Mouse (Mus musculus) midbrain, embryonic 16.5 days (tissue): ENCODE results near the gene Jmjd1c. TPM values are rescaled to one million over a fixed set of nuclear protein-coding genes. Genes with fewer than 3 reads are reported as not detected.

Experiments
- ATAC-seq: fragments of 200-750 bp; cut with Nextera tagmentation; 2 replicates; pipeline ENCODE4 v1.8.0; 2017; ENCODE audit warnings: moderate TSS enrichment
- H3K27ac ChIP-seq: fragments of 300-500 bp; sonication (generic); 2 replicates; pipeline ENCODE4 v1.5.1; 2014; ENCODE audit warnings: mild to moderate bottlenecking, low read length, mixed read lengths
- H3K27me3 ChIP-seq: fragments of 300-500 bp; sonication (generic); 2 replicates; pipeline ENCODE4 v1.6.1; 2014; ENCODE audit warnings: low read depth, low read length, mixed read lengths; ENCODE audit not compliant: control insufficient read depth, insufficient read depth
- H3K36me3 ChIP-seq: fragments of 300-500 bp; sonication (generic); 2 replicates; pipeline ENCODE4 v1.6.1; 2014; ENCODE audit warnings: mild to moderate bottlenecking, low read length, moderate library complexity, mixed read lengths; ENCODE audit not compliant: control insufficient read depth, insufficient read depth
- H3K4me1 ChIP-seq: fragments of 300-500 bp; sonication (generic); 2 replicates; pipeline ENCODE4 v1.6.1; 2014; ENCODE audit warnings: mild to moderate bottlenecking, low read length, mixed read lengths; ENCODE audit not compliant: control insufficient read depth, insufficient read depth
- H3K4me2 ChIP-seq: fragments of 300-500 bp; sonication (generic); 2 replicates; pipeline ENCODE4 v1.6.1; 2014; ENCODE audit warnings: mild to moderate bottlenecking, low read length, mixed read lengths
- H3K4me3 ChIP-seq: fragments of 300-500 bp; sonication (generic); 2 replicates; pipeline ENCODE4 v1.5.1; 2014; ENCODE audit warnings: low read depth, mild to moderate bottlenecking, low read length, moderate library complexity, mixed read lengths
- H3K9ac ChIP-seq: fragments of 300-500 bp; sonication (generic); 2 replicates; pipeline ENCODE4 v1.6.1; 2014; ENCODE audit warnings: low read depth, low read length, mixed read lengths
- H3K9me3 ChIP-seq: fragments of 300-500 bp; sonication (generic); replicated peaks from 2 replicates; pipeline ENCODE4 v1.6.1; 2014; ENCODE audit warnings: mild to moderate bottlenecking, low read length, mixed read lengths; ENCODE audit not compliant: control insufficient read depth, poor library complexity, severe bottlenecking
- WGBS: fragments of 180-500 bp; shearing (Covaris S2); extraction: QIAGEN DNeasy Blood & Tissue Kit; methylation state at CpG from one replicate; pipeline ENCODE4 v1.1.7; 2014; 5-methylcytosine and 5-hydroxymethylcytosine counted together
- polyA plus RNA-seq: library from polyadenylated mRNA; unstranded; fragments of >200 nt; fragmentation: Nextera tagmentation; extraction: Ambion mirVana; gene quantifications from 2 replicates; pipeline ENCODE4 v1.2.1, GENCODE M21; 2015

The Jmjd1c gene
- polyA plus RNA-seq, 1 experiment from 2014 or later = 41.7 TPM

- H3K4me1 ChIP-seq = peaks cover 18% of the 10 kb centered on the region
- no peaks in the 10 kb centered on the region for H3K36me3 ChIP-seq
- H3K9me3 ChIP-seq = no peaks in the 10 kb centered on the region
- WGBS = under 1% methylated on average over 48 of the region's 50 CpGs
- peak overlapping the region; percentile 82 for H3K4me2 ChIP-seq
- H3K27me3 ChIP-seq = no peaks in the 10 kb centered on the region
- peak; percentile 77 for ATAC-seq
- peak overlapping the region; percentile 84 for H3K9ac ChIP-seq
- H3K4me3 ChIP-seq = peak overlapping the region; percentile 75
- peak overlapping the region; percentile 93 for H3K27ac ChIP-seq
Measured at GRCm38 (mm10) chr10:67126061-67126858, 30.3 kb downstream of the Jmjd1c start.

- under 1% methylated on average over 72 of the region's 115 CpGs for WGBS
- Histone ChIP-seq H3K27me3 (no peaks in the 10 kb centered on the region), H3K9ac (peak overlapping the region; percentile 84), H3K4me1 (peaks cover 19% of the 10 kb centered on the region), H3K27ac (peak overlapping the region; percentile 93), H3K4me3 (peak overlapping the region; percentile 75), H3K9me3 (no peaks in the 10 kb centered on the region), H3K36me3 (no peaks in the 10 kb centered on the region), H3K4me2 (peak overlapping the region; percentile 82)
- peak; percentile 81 for ATAC-seq
Measured at GRCm38 (mm10) chr10:67126859-67127758, 31.2 kb downstream of the Jmjd1c start.

GRCm38 (mm10) chr10:67129531-67129930 is 33.6 kb downstream of the Jmjd1c start:
- no peaks in the 10 kb centered on the region for H3K36me3 ChIP-seq
- H3K27ac ChIP-seq = no peak overlapping the region
- peaks cover 19% of the 10 kb centered on the region for H3K4me1 ChIP-seq
- H3K9ac ChIP-seq = no peak overlapping the region
- H3K27me3 ChIP-seq = no peaks in the 10 kb centered on the region
- H3K4me2 ChIP-seq = no peak overlapping the region
- 69% methylated on average over 1 of the region's 1 CpGs for WGBS
- no peak overlapping the region for H3K4me3 ChIP-seq
- no peak for ATAC-seq
- no peaks in the 10 kb centered on the region for H3K9me3 ChIP-seq

- H3K9ac ChIP-seq = no peak overlapping the region
- H3K9me3 ChIP-seq = no peaks in the 10 kb centered on the region
- H3K4me1 ChIP-seq = peaks cover 14% of the 10 kb centered on the region
- no peaks in the 10 kb centered on the region for H3K36me3 ChIP-seq
- H3K4me2 ChIP-seq = no peak overlapping the region
- H3K27ac ChIP-seq = no peak overlapping the region
- H3K27me3 ChIP-seq = no peaks in the 10 kb centered on the region
- no peak overlapping the region for H3K4me3 ChIP-seq
- 93% methylated on average over 1 of the region's 1 CpGs for WGBS
- no peak for ATAC-seq
Measured at GRCm38 (mm10) chr10:67131709-67132108, 35.8 kb downstream of the Jmjd1c start.

- no peak for ATAC-seq
- Histone ChIP-seq H3K36me3 (no peaks in the 10 kb centered on the region), H3K27ac (no peak overlapping the region), H3K4me3 (no peak overlapping the region), H3K9me3 (no peaks in the 10 kb centered on the region), H3K4me1 (peaks cover 4% of the 10 kb centered on the region; the same call in 1 of the 2 replicates), H3K4me2 (no peak overlapping the region), H3K9ac (no peak overlapping the region), H3K27me3 (no peaks in the 10 kb centered on the region)
- 91% methylated on average over 2 of the region's 2 CpGs for WGBS
Measured at GRCm38 (mm10) chr10:67134322-67134721, 38.4 kb downstream of the Jmjd1c start.

GRCm38 (mm10) chr10:67137437-67137836 is 41.5 kb downstream of the Jmjd1c start:
- Histone ChIP-seq H3K27ac (no peak overlapping the region), H3K9ac (no peak overlapping the region), H3K27me3 (no peaks in the 10 kb centered on the region), H3K9me3 (no peaks in the 10 kb centered on the region), H3K4me3 (no peak overlapping the region), H3K4me1 (no peaks in the 10 kb centered on the region), H3K36me3 (no peaks in the 10 kb centered on the region), H3K4me2 (no peak overlapping the region)
- WGBS = 93% methylated on average over 2 of the region's 2 CpGs
- no peak for ATAC-seq

GRCm38 (mm10) chr10:67143661-67144060 is 47.7 kb downstream of the Jmjd1c start:
- no peak overlapping the region for H3K4me2 ChIP-seq
- H3K4me3 ChIP-seq = no peak overlapping the region
- H3K9me3 ChIP-seq = no peaks in the 10 kb centered on the region
- no peak overlapping the region for H3K27ac ChIP-seq
- no peaks in the 10 kb centered on the region for H3K4me1 ChIP-seq
- no peak overlapping the region for H3K9ac ChIP-seq
- no peak for ATAC-seq
- no peaks in the 10 kb centered on the region for H3K36me3 ChIP-seq
- no peaks in the 10 kb centered on the region for H3K27me3 ChIP-seq

GRCm38 (mm10) chr10:67144269-67144668 is 48.3 kb downstream of the Jmjd1c start:
- no peaks in the 10 kb centered on the region for H3K4me1 ChIP-seq
- H3K4me2 ChIP-seq = no peak overlapping the region
- 66% methylated on average over 2 of the region's 2 CpGs for WGBS
- no peak overlapping the region for H3K9ac ChIP-seq
- H3K36me3 ChIP-seq = no peaks in the 10 kb centered on the region
- no peak overlapping the region for H3K4me3 ChIP-seq
- H3K27ac ChIP-seq = no peak overlapping the region
- H3K9me3 ChIP-seq = no peaks in the 10 kb centered on the region
- no peaks in the 10 kb centered on the region for H3K27me3 ChIP-seq
- ATAC-seq = no peak

- no peak overlapping the region for H3K4me2 ChIP-seq
- no peaks in the 10 kb centered on the region for H3K4me1 ChIP-seq
- no peak overlapping the region for H3K27ac ChIP-seq
- no peak overlapping the region for H3K9ac ChIP-seq
- 90% methylated on average over 4 of the region's 4 CpGs for WGBS
- no peaks in the 10 kb centered on the region for H3K36me3 ChIP-seq
- H3K4me3 ChIP-seq = no peak overlapping the region
- no peak for ATAC-seq
- no peaks in the 10 kb centered on the region for H3K9me3 ChIP-seq
- H3K27me3 ChIP-seq = no peaks in the 10 kb centered on the region
Measured at GRCm38 (mm10) chr10:67145623-67146022, 49.7 kb downstream of the Jmjd1c start.
